Mouse (Mus musculus): ENCODE data around the gene Lpgat1. TPM values are rescaled to one million over a fixed set of nuclear protein-coding genes. Genes with fewer than 3 reads are reported as not detected.

The Lpgat1 gene
- polyA plus RNA-seq, 1 experiment from 2014 or later = 10.4 TPM

- no peaks in the 10 kb centered on the region for H3K27me3 ChIP-seq (replicated peaks; ENCODE audit: control insufficient read depth, insufficient read depth, low read length)
- peaks cover 11% of the 10 kb centered on the region; the same call in 1 of the 2 replicates for H3K4me1 ChIP-seq (ENCODE audit: control insufficient read depth, insufficient read depth, low read length)
- H3K4me3 ChIP-seq (ENCODE audit: low read length) = no peak overlapping the region
- ATAC-seq = no peak
- H3K4me2 ChIP-seq (ENCODE audit: low read depth, low read length) = no peak overlapping the region
- no peak overlapping the region for H3K9ac ChIP-seq (ENCODE audit: low read depth, low read length)
- H3K9me3 ChIP-seq (ENCODE audit: control insufficient read depth, low read length) = no peaks in the 10 kb centered on the region
- H3K27ac ChIP-seq (ENCODE audit: low read length) = no peak overlapping the region
- no peaks in the 10 kb centered on the region for H3K36me3 ChIP-seq (ENCODE audit: control insufficient read depth, insufficient read depth, low read length)
These were observed 101.4 kb downstream of the Lpgat1 start for GRCm38 (mm10) chr1:191819026-191819425.

DNA sequence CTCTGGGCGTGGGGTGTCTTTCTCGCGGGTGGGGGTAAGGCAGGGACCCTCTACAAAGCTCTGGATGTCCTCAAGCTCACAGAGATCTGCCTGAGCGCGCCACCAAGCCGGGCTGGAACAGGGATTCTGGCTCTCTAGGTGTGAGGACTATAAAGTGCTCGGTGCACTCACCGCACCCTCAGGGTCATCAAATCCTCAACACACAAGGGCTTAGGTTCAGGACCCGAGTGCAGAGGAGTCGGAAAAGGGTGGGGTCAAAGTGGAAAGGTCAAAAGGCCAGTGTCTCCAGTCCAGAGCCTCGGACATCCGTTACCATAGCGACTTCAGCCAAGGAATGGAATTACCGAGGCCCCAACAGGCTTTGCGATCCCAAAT, 103.3 kb downstream of the Lpgat1 start:
- ATAC-seq = peak; percentile 29
- H3K4me2 ChIP-seq (ENCODE audit: low read depth, low read length) = peak overlapping the region; percentile 88
- H3K27ac ChIP-seq (ENCODE audit: low read length) = no peak overlapping the region
- no peaks in the 10 kb centered on the region for H3K9me3 ChIP-seq (ENCODE audit: control insufficient read depth, low read length)
- no peaks in the 10 kb centered on the region for H3K27me3 ChIP-seq (replicated peaks; ENCODE audit: control insufficient read depth, insufficient read depth, low read length)
- H3K4me3 ChIP-seq (ENCODE audit: low read length) = peak overlapping the region; percentile 84
- peaks cover 4% of the 10 kb centered on the region; the same call in 1 of the 2 replicates for H3K36me3 ChIP-seq (ENCODE audit: control insufficient read depth, insufficient read depth, low read length)
- peaks cover 11% of the 10 kb centered on the region; the same call in 1 of the 2 replicates for H3K4me1 ChIP-seq (ENCODE audit: control insufficient read depth, insufficient read depth, low read length)
- H3K9ac ChIP-seq (ENCODE audit: low read depth, low read length) = peak overlapping the region; percentile 59
- WGBS = 4% methylated on average over 15 of the region's 15 CpGs

GRCm38 (mm10) chr1:191821326-191822091, 103.9 kb downstream of the Lpgat1 start, which contains the start of gene Nek2:
Gene Nek2, plus strand, starts transcription at chr1:191821444.
- Histone ChIP-seq H3K27ac (ENCODE audit: low read length) (peak within 1 kb of the TSS; percentile 73), H3K4me2 (ENCODE audit: low read depth, low read length) (peak within 1 kb of the TSS; percentile 88), H3K4me3 (ENCODE audit: low read length) (peak within 1 kb of the TSS; percentile 84), H3K27me3 (replicated peaks; ENCODE audit: control insufficient read depth, insufficient read depth, low read length) (no peaks in the 10 kb centered on the region), H3K36me3 (ENCODE audit: control insufficient read depth, insufficient read depth, low read length) (peaks cover 4% of the 10 kb centered on the region; the same call in 1 of the 2 replicates), H3K9ac (ENCODE audit: low read depth, low read length) (peak within 1 kb of the TSS; percentile 83), H3K4me1 (ENCODE audit: control insufficient read depth, insufficient read depth, low read length) (peaks cover 11% of the 10 kb centered on the region; the same call in 1 of the 2 replicates), H3K9me3 (ENCODE audit: control insufficient read depth, low read length) (no peaks in the 10 kb centered on the region)
- ATAC-seq = peak; percentile 95
- WGBS = under 1% methylated on average over 78 of the region's 79 CpGs

- H3K36me3 ChIP-seq (ENCODE audit: control insufficient read depth, insufficient read depth, low read length) = peaks cover 17% of the 10 kb centered on the region; the same call in 1 of the 2 replicates
- no peaks in the 10 kb centered on the region for H3K27me3 ChIP-seq (replicated peaks; ENCODE audit: control insufficient read depth, insufficient read depth, low read length)
- 85% methylated on average over 3 of the region's 3 CpGs for WGBS
- no peak overlapping the region for H3K4me2 ChIP-seq (ENCODE audit: low read depth, low read length)
- H3K9me3 ChIP-seq (ENCODE audit: control insufficient read depth, low read length) = no peaks in the 10 kb centered on the region
- ATAC-seq = no peak
- no peak overlapping the region for H3K27ac ChIP-seq (ENCODE audit: low read length)
- no peak overlapping the region for H3K4me3 ChIP-seq (ENCODE audit: low read length)
- no peak overlapping the region for H3K9ac ChIP-seq (ENCODE audit: low read depth, low read length)
- H3K4me1 ChIP-seq (ENCODE audit: control insufficient read depth, insufficient read depth, low read length) = no peaks in the 10 kb centered on the region
These were observed 111.5 kb downstream of the Lpgat1 start for GRCm38 (mm10) chr1:191829124-191829523.

- Histone ChIP-seq H3K4me2 (ENCODE audit: low read depth, low read length) (no peak overlapping the region), H3K4me3 (ENCODE audit: low read length) (no peak overlapping the region), H3K9ac (ENCODE audit: low read depth, low read length) (no peak overlapping the region), H3K27ac (ENCODE audit: low read length) (no peak overlapping the region), H3K9me3 (ENCODE audit: control insufficient read depth, low read length) (no peaks in the 10 kb centered on the region), H3K4me1 (ENCODE audit: control insufficient read depth, insufficient read depth, low read length) (peaks cover 12% of the 10 kb centered on the region), H3K36me3 (ENCODE audit: control insufficient read depth, insufficient read depth, low read length) (peaks cover 8% of the 10 kb centered on the region; the same call in 1 of the 2 replicates), H3K27me3 (replicated peaks; ENCODE audit: control insufficient read depth, insufficient read depth, low read length) (no peaks in the 10 kb centered on the region)
- 97% methylated on average over 6 of the region's 6 CpGs for WGBS
- no peak for ATAC-seq
These were observed 115.8 kb downstream of the Lpgat1 start for GRCm38 (mm10) chr1:191833396-191833795.

Other genes with a start within 250 kb of the Lpgat1 start
- 27.0 and 30.8 TPM in 2 replicates for gene Dtl, start 142.3 kb upstream of the Lpgat1 start, polyA plus RNA-seq (2015; fragmentation: Nextera tagmentation; extraction: Ambion mirVana)
- gene Ints7, start 142.2 kb upstream of the Lpgat1 start, polyA plus RNA-seq (2015; fragmentation: Nextera tagmentation; extraction: Ambion mirVana) = 35.6 and 35.7 TPM in 2 replicates
- 43.1 and 44.1 TPM in 2 replicates for gene Nek2, start 103.6 kb downstream of the Lpgat1 start, polyA plus RNA-seq (2015; fragmentation: Nextera tagmentation; extraction: Ambion mirVana)
- 1.8 TPM in 2 replicates for gene Slc30a1, start 188.9 kb downstream of the Lpgat1 start, polyA plus RNA-seq (2015; fragmentation: Nextera tagmentation; extraction: Ambion mirVana)